Mouse (Mus musculus) C2C12 (cell line): ENCODE results near the gene Lep. TPM values are rescaled to one million over a fixed set of nuclear protein-coding genes. Genes with fewer than 3 reads are reported as not detected.

Experiments used
- H3K27me3 ChIP-seq: one replicate; pipeline ENCODE4 v1.6.1; 2011; ENCODE audit not compliant: control insufficient read depth, insufficient read depth, insufficient read length
- H3K36me3 ChIP-seq: one replicate; pipeline ENCODE4 v1.6.1; 2011; ENCODE audit not compliant: control insufficient read depth, insufficient read depth
- H3K4me3 ChIP-seq: one replicate; pipeline ENCODE4 v1.5.1; 2011; ENCODE audit warnings: mild to moderate bottlenecking, control low read depth; ENCODE audit not compliant: poor library complexity, insufficient read depth, severe bottlenecking
- H3K79me2 ChIP-seq: one replicate; pipeline ENCODE4 v1.6.1; 2011; ENCODE audit not compliant: control insufficient read depth, insufficient read depth
- H3K79me3 ChIP-seq: one replicate; pipeline ENCODE4 v1.6.1; 2011; ENCODE audit warnings: low read depth, control low read depth
- H3ac ChIP-seq: one replicate; pipeline ENCODE3; 2011; ENCODE audit warnings: low read depth; ENCODE audit not compliant: control insufficient read depth, insufficient read length
- CEBPB ChIP-seq: IDR thresholded peaks from one replicate; pipeline ENCODE4 v1.6.1; 2011; ENCODE audit warnings: low read depth, mild to moderate bottlenecking, control low read depth, moderate library complexity
- CTCF ChIP-seq: IDR thresholded peaks from one replicate; pipeline ENCODE4 v1.5.1; 2011; ENCODE audit not compliant: control insufficient read depth, insufficient read depth, insufficient read length
- FOSL1 ChIP-seq: IDR thresholded peaks from one replicate; pipeline ENCODE4 v1.8.0; 2011; ENCODE audit warnings: mild to moderate bottlenecking, low read length; ENCODE audit not compliant: poor library complexity, insufficient read depth, severe bottlenecking
- MAX ChIP-seq: IDR thresholded peaks from one replicate; pipeline ENCODE4 v1.6.1; 2011; ENCODE audit warnings: mild to moderate bottlenecking, control low read depth
- MYOD1 ChIP-seq: IDR thresholded peaks from one replicate; pipeline ENCODE4 v1.6.1; 2011; ENCODE audit warnings: low read depth; ENCODE audit not compliant: control insufficient read depth, insufficient read length
- MYOG ChIP-seq: IDR thresholded peaks from one replicate; pipeline ENCODE4 v1.6.1; 2011; ENCODE audit not compliant: control insufficient read depth, insufficient read length; ENCODE audit errors: extremely low read depth
- USF1 ChIP-seq: IDR thresholded peaks from one replicate; pipeline ENCODE4 v1.6.1; 2011; ENCODE audit warnings: low read depth, mild to moderate bottlenecking, control low read depth, moderate library complexity
- polyA plus RNA-seq: library from polyadenylated mRNA; unstranded; fragments of >200 nt; fragmentation: generic; extraction: Trizol; gene quantifications from one replicate; pipeline ENCODE4 v1.2.1, GENCODE M21; 2012; ENCODE audit warnings: missing spikeins

Gene Lep
- polyA plus RNA-seq, 1 experiment: not detected

DNA sequence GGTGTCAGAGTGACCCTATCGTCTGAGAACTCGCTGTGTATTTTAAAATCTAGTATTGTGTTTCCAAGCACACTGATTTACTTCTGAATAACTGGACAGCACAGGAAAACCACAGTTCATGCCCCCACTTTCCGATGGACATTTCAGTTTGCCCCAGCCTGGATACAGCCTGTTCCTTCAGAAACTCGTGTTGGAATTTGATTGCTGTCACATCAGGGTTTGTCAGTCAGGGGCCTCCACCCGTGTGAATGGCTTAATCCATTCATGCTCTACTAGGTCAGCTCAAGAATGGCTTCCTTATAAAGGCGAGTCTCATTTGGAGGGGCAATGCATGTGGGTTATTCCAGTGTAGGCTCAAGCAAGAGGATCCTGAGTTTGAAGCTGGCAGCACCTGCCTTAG, 33.3 kb upstream of the Lep start:
- H3ac ChIP-seq: no peak overlapping the region
- no peak overlapping the region for H3K4me3 ChIP-seq
- H3K79me3 ChIP-seq: no peaks in the 10 kb centered on the region
- TF ChIP-seq USF1 (no peak), MAX (no peak), MYOG (no peak), MYOD1 (no peak), FOSL1 (no peak), CEBPB (no peak), CTCF (no peak)
- peaks cover 12% of the 10 kb centered on the region for H3K27me3 ChIP-seq
- H3K36me3 ChIP-seq: no peaks in the 10 kb centered on the region
- no peaks in the 10 kb centered on the region for H3K79me2 ChIP-seq

DNA sequence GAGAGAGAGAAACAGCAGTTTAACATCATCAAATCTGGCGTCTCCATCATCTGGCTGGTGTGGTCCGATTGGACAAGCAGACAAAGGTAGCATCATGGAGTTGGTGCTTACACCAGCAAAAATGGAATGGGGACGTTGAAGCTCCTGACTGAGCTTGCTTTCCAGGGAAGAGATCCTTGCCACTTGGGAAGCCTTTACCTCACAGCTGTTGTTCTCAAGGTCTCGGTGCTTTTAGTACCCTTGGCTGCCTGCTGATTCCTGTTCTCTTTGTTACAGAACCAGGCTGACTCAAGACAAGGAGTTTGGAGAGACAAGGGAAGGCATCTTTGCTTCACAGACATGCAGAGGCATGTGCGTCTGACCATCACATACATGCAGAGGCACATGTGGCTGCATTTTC, 31.9 kb upstream of the Lep start:
- peaks cover 12% of the 10 kb centered on the region for H3K27me3 ChIP-seq
- H3K79me3 ChIP-seq: no peaks in the 10 kb centered on the region
- no peak overlapping the region for H3K4me3 ChIP-seq
- TF ChIP-seq MAX (no peak), MYOG (no peak), CTCF (no peak), FOSL1 (no peak), USF1 (no peak), MYOD1 (no peak), CEBPB (no peak)
- no peaks in the 10 kb centered on the region for H3K36me3 ChIP-seq
- no peak overlapping the region for H3ac ChIP-seq
- no peaks in the 10 kb centered on the region for H3K79me2 ChIP-seq

DNA sequence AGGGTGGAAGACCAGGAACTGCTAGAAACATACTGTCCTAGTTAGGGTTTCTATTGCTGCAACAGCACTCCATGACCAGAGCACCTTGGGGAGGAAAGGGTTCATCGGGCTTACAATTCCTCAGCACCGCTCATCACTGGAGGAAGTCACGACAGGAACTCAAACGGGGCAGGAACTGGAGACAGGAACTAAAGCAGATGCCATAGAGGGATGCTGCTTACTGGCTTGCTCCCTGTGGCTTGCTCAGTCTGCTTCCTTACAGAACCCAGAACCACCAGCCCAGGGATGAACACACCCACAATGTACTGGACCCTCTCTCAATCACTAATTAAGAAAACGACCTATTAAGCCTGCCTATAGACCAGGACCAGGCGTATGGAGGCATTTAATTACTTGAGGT, 30.5 kb upstream of the Lep start:
- Histone ChIP-seq H3K36me3 (no peaks in the 10 kb centered on the region), H3K4me3 (no peak overlapping the region), H3K27me3 (peaks cover 12% of the 10 kb centered on the region), H3K79me3 (no peaks in the 10 kb centered on the region), H3K79me2 (no peaks in the 10 kb centered on the region), H3ac (no peak overlapping the region)
- TF ChIP-seq MYOG (no peak), MYOD1 (no peak), MAX (no peak), USF1 (no peak), CTCF (no peak), CEBPB (no peak), FOSL1 (no peak)

DNA sequence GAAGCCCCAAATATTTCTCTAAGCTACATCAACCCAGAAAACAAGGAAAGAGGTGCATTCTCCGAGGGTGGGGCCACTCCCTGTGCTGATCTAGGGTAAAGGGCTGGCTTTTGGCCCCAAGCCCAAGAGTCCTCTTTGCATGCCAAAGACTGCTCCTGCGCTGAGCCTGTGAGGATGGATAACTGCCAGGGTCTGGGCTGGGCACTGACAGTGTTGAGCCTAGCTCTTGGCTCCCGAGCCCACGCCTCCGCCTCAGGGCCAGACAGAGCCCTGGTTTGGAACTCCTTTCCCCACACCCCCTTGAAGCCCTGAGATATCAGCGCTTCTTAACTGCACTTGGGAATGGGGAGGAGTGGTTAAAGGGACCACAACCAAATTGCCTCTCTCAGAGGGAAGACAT, 28.8 kb upstream of the Lep start:
- H3K27me3 ChIP-seq: peaks cover 3% of the 10 kb centered on the region
- H3K4me3 ChIP-seq: no peak overlapping the region
- H3K36me3 ChIP-seq: no peaks in the 10 kb centered on the region
- H3K79me2 ChIP-seq: no peaks in the 10 kb centered on the region
- H3ac ChIP-seq: no peak overlapping the region
- no peaks in the 10 kb centered on the region for H3K79me3 ChIP-seq
- TF ChIP-seq MYOG: no peak
- TF ChIP-seq CTCF: no peak
- TF ChIP-seq CEBPB: no peak
- TF ChIP-seq USF1: no peak
- no peak for TF ChIP-seq FOSL1
- no peak for TF ChIP-seq MYOD1
- no peak for TF ChIP-seq MAX

DNA sequence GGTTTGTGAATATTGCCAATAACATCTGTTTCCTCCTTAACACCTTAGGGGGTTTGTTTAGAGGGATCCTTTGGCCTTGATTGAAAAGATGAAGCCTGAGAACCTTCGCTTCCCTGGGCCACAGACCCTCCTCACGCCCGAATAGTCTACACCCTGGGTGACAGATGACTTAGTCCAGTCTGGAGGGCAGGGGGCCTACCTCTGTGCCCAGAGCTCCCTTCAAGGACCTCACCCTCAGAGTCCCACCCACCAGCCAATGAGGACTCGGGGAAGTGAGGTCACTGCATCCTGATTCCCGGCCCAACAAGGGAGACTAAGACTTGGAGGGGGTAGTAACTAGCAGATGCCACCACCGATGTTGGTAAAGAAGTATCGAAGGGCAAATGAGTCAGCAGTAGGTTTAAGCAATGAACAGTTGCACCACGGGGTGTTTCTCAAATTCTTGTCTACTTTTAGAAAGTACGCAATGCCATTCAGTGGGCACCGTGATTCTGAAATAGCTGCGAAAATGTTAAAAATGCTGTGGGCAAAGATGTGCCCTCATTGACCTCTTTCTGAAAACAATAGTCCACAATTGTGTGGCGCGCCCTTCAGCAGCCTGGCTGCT, 28.2 kb upstream of the Lep start:
- H3K27me3 ChIP-seq: peaks cover 2% of the 10 kb centered on the region
- H3K4me3 ChIP-seq: no peak overlapping the region
- no peaks in the 10 kb centered on the region for H3K79me2 ChIP-seq
- H3K79me3 ChIP-seq: no peaks in the 10 kb centered on the region
- H3K36me3 ChIP-seq: no peaks in the 10 kb centered on the region
- no peak for TF ChIP-seq MYOD1
- no peak for TF ChIP-seq CEBPB
- H3ac ChIP-seq: no peak overlapping the region

DNA sequence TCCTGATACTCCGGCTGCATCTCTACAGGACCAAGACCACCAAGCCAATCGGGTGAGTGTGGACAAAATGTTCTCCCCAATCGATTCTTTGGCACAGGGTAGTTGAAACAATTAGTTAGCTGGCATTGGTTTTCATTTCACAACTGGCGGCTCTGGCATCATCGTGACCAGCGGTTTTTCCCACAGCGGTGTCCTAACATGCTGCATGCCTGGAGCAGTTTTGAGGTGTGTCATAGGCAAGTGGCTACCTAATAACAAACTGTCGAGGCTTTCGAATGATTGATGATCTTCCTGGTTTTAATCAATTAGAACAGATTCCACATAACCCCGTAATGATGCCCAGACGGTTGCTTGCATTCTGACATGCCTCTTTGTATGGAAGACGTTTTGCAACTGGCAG, 27.6 kb upstream of the Lep start:
- Histone ChIP-seq H3K79me3 (no peaks in the 10 kb centered on the region), H3K79me2 (no peaks in the 10 kb centered on the region), H3K4me3 (no peak overlapping the region), H3K27me3 (no peaks in the 10 kb centered on the region), H3K36me3 (no peaks in the 10 kb centered on the region), H3ac (no peak overlapping the region)
- TF ChIP-seq USF1 (no peak), FOSL1 (no peak), MAX (no peak), MYOD1 (no peak), MYOG (no peak), CTCF (no peak), CEBPB (no peak)
